Mouse (Mus musculus) kidney, adult 9 months (tissue): ENCODE results near the gene Fam104a.

ENCODE experiments used
- DNase-seq: peaks from one replicate; pipeline ENCODE4 v3.0.0; 2022

The Fam104a gene

GRCm38 (mm10) chr11:113625437-113625836 lies 58.5 kb downstream of the Fam104a start:
- no peak for DNase-seq

GRCm38 (mm10) chr11:113622028-113622427 lies 61.9 kb downstream of the Fam104a start:
- no peak for DNase-seq

GRCm38 (mm10) chr11:113621001-113621400 lies 63.0 kb downstream of the Fam104a start:
- DNase-seq, result no peak

- DNase-seq, result peak; percentile 77
Observed at GRCm38 (mm10) chr11:113619420-113620080, 64.4 kb downstream of the Fam104a start.

- peak; percentile 26 for DNase-seq
Observed at GRCm38 (mm10) chr11:113618672-113619419, 65.1 kb downstream of the Fam104a start, which contains the start of gene Sstr2. TSS of gene Sstr2 (plus strand) at chr11:113619342.

- DNase-seq, result no peak
Observed at GRCm38 (mm10) chr11:113618303-113618671, 65.7 kb downstream of the Fam104a start.

GRCm38 (mm10) chr11:113617132-113617911 lies 66.6 kb downstream of the Fam104a start:
- peak; percentile 76 for DNase-seq

- no peak for DNase-seq
Observed at GRCm38 (mm10) chr11:113614476-113614875, 69.5 kb downstream of the Fam104a start.

GRCm38 (mm10) chr11:113611664-113612611 lies 72.0 kb downstream of the Fam104a start:
- DNase-seq, result peak; percentile 51
